Mouse (Mus musculus) leukemia stem cell, adult 10-12 weeks (primary cell): ENCODE results near the gene Bicd2. TPM values are rescaled to one million over a fixed set of nuclear protein-coding genes. Genes with fewer than 3 reads are reported as not detected.

Experiments used
- polyA plus RNA-seq: library from polyadenylated mRNA; stranded (reverse); fragments of >175 nt; gene quantifications from 2 replicates; pipeline ENCODE4 v1.2.3, GENCODE M21; 2012; ENCODE audit warnings: low replicate concordance

Bicd2 gene
- polyA plus RNA-seq, result 24.0 and 39.6 TPM in 2 replicates

DNA sequence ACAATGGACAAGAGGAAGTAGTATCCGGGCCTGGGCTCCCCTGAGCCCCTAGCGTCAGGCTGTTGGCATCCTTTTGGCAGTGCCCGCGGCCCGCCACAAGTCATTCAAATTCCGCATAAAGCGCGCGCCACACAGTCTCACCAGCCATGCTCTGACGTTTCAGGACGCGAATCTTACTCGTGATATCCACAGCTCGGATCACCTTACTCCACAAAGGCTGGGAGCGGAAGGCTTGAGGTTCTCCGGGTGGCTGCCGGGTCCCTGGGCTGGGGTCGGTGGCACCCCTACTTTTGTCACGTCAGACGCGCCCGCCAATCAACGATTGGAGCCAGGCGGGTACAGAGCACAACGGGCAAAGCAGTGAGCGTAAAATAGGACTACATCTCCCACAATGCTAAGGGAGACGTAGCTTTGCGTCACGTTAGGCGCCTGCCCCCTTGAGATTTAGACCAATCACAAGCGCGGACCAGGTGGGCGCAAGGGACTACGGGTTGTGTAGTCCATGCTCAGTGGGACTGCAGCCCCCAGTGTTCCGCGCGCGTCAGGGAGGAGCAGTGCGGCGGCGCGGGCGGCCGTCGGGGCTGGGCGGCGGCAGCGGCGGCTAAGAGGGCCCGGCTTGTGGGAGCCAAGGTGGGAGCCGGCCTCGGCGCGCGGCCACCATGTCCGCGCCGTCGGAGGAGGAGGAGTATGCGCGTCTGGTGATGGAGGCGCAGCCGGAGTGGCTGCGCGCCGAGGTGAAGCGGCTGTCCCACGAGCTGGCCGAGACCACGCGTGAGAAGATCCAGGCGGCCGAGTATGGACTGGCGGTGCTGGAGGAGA lies at the start of gene Bicd2:
Bicd2 (plus strand) TSS at position 574 of the 819 bp plus-strand sequence.

DNA sequence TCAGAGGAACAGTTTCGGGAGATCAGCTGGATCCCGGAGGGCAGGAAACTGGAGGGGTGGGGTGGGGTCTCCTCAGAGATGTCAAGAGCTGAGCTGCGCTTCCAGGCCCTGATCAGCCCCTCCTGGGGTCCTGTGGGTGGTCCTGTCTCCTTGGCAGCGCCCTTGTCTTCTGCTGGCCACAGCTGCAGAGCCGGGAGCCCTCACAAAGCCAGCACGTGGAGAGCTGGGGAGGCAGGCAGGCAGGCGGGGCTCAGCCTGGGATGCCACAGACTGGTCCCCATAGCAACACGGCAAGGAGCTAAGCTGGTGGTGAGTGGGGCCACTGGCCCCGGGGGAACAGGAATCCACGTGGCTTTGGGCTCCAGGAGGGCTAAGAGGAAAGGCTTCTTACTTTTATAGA lies 21.3 kb upstream of the Bicd2 start, which contains the start of gene Fgd3:
Fgd3 (minus strand) TSS at position 272 of the 400 bp plus-strand sequence.

GRCm38 (mm10) chr13:49420754-49421605 lies 79.6 kb downstream of the Bicd2 start, which contains the start of gene Ippk:
TSS of gene Ippk (plus strand) at chr13:49421249.

Other genes with a start within 250 kb of the Bicd2 start
- 0.02 and 0.05 TPM in 2 replicates for gene Wnk2, start 193.6 kb upstream of the Bicd2 start, polyA plus RNA-seq
- 73.3 and 146 TPM in 2 replicates for gene Ninj1, start 154.1 kb upstream of the Bicd2 start, polyA plus RNA-seq
- 22.2 and 50.4 TPM in 2 replicates for gene Card19, start 125.5 kb upstream of the Bicd2 start, polyA plus RNA-seq
- 7.8 and 15.5 TPM in 2 replicates for gene Susd3, start 92.9 kb upstream of the Bicd2 start, polyA plus RNA-seq
- 4.7 and 4.8 TPM in 2 replicates for gene Fgd3, start 21.3 kb upstream of the Bicd2 start, polyA plus RNA-seq
- gene Ippk, start 79.7 kb downstream of the Bicd2 start, polyA plus RNA-seq, result 0.39 and 2.7 TPM in 2 replicates
- gene Tes3-ps, start 151.7 kb downstream of the Bicd2 start, polyA plus RNA-seq, result 0.09 TPM in 1 of 2 replicates, not detected in the other
- 0.05 TPM in 1 of 2 replicates, not detected in the other for gene Ecm2, start 163.2 kb downstream of the Bicd2 start, polyA plus RNA-seq
- not detected in 2 replicates for gene Aspn, start 202.9 kb downstream of the Bicd2 start, polyA plus RNA-seq
- not detected in 2 replicates for gene Omd, start 240.9 kb downstream of the Bicd2 start, polyA plus RNA-seq